ENCODE assay signal across 36 mouse cellular contexts in genomic region chr6:146848281-146848680, GRCm38 (mm10). TPM values are rescaled to one million over a fixed set of nuclear protein-coding genes. Genes with fewer than 3 reads are reported as not detected.
"Had no signal": no experiment of that assay in that cellular context is flagged by ENCODE, and none has a peak within 500 bp of the region (broad histone marks: within the 10 kb centered on the region; RNA-seq: fewer than 3 reads in every experiment).

No protein-coding gene starts in this region.

- H3K9me3 ChIP-seq: heart, embryonic 10.5 days; heart, embryonic 12.5 days; hindbrain, embryonic 10.5 days; hindbrain, embryonic 12.5 days; intestine, embryonic 15.5 days; limb, embryonic 13.5 days; limb, embryonic 15.5 days; liver, embryonic 13.5 days; liver, embryonic 15.5 days had no signal

- H3K27me3 ChIP-seq: heart, embryonic 12.5 days; hindbrain, embryonic 12.5 days; intestine, embryonic 15.5 days; limb, embryonic 13.5 days; limb, embryonic 15.5 days; liver, embryonic 13.5 days; liver, embryonic 15.5 days had no signal

- H3K9ac ChIP-seq: heart, embryonic 12.5 days; hindbrain, embryonic 12.5 days; hindbrain, embryonic 14.5 days; intestine, embryonic 15.5 days; limb, embryonic 13.5 days; limb, embryonic 15.5 days; liver, embryonic 13.5 days; liver, embryonic 15.5 days had no signal

- H3K36me3 ChIP-seq: heart, embryonic 10.5 days; heart, embryonic 12.5 days; hindbrain, embryonic 10.5 days; hindbrain, embryonic 12.5 days; intestine, embryonic 15.5 days; limb, embryonic 13.5 days; limb, embryonic 15.5 days; liver, embryonic 13.5 days; liver, embryonic 15.5 days had no signal

- H3K27ac ChIP-seq: gastrocnemius, adult 2 months; heart, embryonic 10.5 days; hindbrain, embryonic 10.5 days; hindbrain, embryonic 12.5 days; hindbrain, embryonic 14.5 days; intestine, embryonic 15.5 days; layer of hippocampus, adult 2 months; left cerebral cortex, adult 2 months; limb, embryonic 13.5 days; limb, embryonic 15.5 days; liver, embryonic 13.5 days; liver, embryonic 15.5 days had no signal

- H3K4me3 ChIP-seq: gastrocnemius, adult 2 months; heart, embryonic 10.5 days; heart, embryonic 12.5 days; hindbrain, embryonic 10.5 days; hindbrain, embryonic 12.5 days; intestine, embryonic 15.5 days; layer of hippocampus, adult 2 months; left cerebral cortex, adult 2 months; limb, embryonic 13.5 days; limb, embryonic 15.5 days; liver, embryonic 13.5 days; liver, embryonic 15.5 days had no signal

- H3K4me2 ChIP-seq: heart, embryonic 12.5 days; hindbrain, embryonic 12.5 days; hindbrain, embryonic 14.5 days; intestine, embryonic 15.5 days; limb, embryonic 13.5 days; limb, embryonic 15.5 days; liver, embryonic 13.5 days; liver, embryonic 15.5 days had no signal

- H3K4me1 ChIP-seq: hindbrain, embryonic 12.5 days; intestine, embryonic 15.5 days had no signal

- DNase-seq: gastrocnemius, adult 2 months; gastrocnemius, postnatal 10 days; gastrocnemius, postnatal 25 days; heart, adult 18-20 months; heart, postnatal 10 days; heart, postnatal 4 days; kidney, adult 18-20 months; kidney, adult 8-10 months; kidney, postnatal 10 days; kidney, postnatal 25 days; kidney, postnatal 4 days; liver, embryonic 13.5 days had no signal

- ATAC-seq: hindbrain, embryonic 16.5 days; inflammation-experienced regulatory T-cells, adult 6 months; intestine, embryonic 15.5 days; intestine, postnatal 0 days had no signal

RNA-seq across cellular contexts. Expression of gene Smco2, which starts 1.6 kb away (rescaled TPM):
- total RNA-seq: gastrocnemius, adult 2 months; gastrocnemius, postnatal 10 days; gastrocnemius, postnatal 25 days; gastrocnemius, postnatal 4 days; granulocyte monocyte progenitor cell, adult 5-6 weeks; layer of hippocampus, adult 2 months; layer of hippocampus, postnatal 10 days; layer of hippocampus, postnatal 25 days; left cerebral cortex, adult 2 months; left cerebral cortex, postnatal 14 days; left cerebral cortex, postnatal 36 days; liver, adult 2 months had no signal
- polyA plus RNA-seq: heart, embryonic 10.5 days; heart, embryonic 12.5 days; hindbrain, embryonic 10.5 days; hindbrain, embryonic 12.5 days; hindbrain, embryonic 14.5 days; hindbrain, embryonic 16.5 days; inflammation-experienced regulatory T-cells, adult 6 months; intestine, embryonic 15.5 days; intestine, postnatal 0 days; kidney, embryonic 14.5 days; kidney, embryonic 16.5 days; limb, embryonic 11.5 days; limb, embryonic 13.5 days; limb, embryonic 15.5 days; liver, embryonic 13.5 days; liver, embryonic 15.5 days had no signal

RNA-seq across cellular contexts. Expression of gene Arntl2, which starts 52.4 kb away (rescaled TPM):
- total RNA-seq: granulocyte monocyte progenitor cell, adult 5-6 weeks had no signal
